Mouse (Mus musculus) embryo, embryonic 11 days (tissue): Measurements from ENCODE around the gene Spata33.
"Not testable (repeated sequence)": the region's sequence is repeated elsewhere in the genome, so short reads cannot be mapped to it uniquely, and the experiment has no call there.

ENCODE experiments used
- DNase-seq: peaks from one replicate; pipeline ENCODE4 v3.0.0-alpha.2; 2015

Gene Spata33

DNA sequence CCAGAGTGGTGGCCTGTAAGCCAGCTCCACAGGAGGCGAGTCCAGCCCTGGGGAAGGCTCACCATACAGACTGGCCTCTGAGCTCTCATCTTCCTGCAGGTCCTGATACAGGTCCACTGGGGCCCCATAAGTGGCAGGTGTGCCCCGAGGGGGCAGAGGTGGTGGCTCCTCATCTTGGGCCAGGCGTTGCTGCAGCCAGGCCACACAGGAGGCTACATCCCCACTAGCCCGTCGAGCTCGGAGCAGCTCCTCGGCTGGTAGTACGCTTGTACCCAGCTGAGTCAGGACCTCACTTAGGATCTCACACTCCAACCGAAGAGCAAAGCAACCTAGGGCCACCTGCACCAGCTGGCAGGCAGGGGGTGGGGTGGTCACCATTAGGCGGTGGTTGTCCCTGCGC lies 21.1 kb downstream of the Spata33 start:
- DNase-seq = no peak

DNA sequence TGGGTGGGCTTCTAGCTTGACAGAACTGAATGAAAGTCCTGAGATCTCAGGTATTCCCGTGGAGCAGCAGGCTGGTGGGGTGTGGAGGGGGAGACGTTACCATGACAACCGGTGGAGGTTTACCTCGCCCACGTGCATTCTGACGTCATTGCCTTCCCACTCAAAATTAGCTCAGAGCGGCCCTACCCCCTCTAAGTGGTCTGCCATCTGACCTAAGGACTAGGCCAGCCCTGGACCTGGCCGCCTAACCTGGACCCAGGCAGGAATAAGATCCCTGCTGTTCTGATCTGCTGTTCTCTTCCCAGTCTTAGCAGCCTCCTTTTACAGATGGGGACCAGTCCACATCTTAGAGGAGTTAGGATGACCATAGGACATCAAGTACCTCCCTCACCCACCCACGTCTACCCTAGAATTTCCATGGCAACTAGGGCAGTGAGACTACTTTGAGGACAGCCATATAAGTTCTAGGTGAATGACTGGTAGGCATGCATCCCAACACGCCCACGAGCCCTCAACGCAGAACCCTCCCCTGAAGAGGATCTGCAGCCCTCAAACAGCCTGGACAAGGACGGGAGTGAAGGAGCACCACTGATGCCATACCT lies 22.4 kb downstream of the Spata33 start:
- no peak for DNase-seq

DNA sequence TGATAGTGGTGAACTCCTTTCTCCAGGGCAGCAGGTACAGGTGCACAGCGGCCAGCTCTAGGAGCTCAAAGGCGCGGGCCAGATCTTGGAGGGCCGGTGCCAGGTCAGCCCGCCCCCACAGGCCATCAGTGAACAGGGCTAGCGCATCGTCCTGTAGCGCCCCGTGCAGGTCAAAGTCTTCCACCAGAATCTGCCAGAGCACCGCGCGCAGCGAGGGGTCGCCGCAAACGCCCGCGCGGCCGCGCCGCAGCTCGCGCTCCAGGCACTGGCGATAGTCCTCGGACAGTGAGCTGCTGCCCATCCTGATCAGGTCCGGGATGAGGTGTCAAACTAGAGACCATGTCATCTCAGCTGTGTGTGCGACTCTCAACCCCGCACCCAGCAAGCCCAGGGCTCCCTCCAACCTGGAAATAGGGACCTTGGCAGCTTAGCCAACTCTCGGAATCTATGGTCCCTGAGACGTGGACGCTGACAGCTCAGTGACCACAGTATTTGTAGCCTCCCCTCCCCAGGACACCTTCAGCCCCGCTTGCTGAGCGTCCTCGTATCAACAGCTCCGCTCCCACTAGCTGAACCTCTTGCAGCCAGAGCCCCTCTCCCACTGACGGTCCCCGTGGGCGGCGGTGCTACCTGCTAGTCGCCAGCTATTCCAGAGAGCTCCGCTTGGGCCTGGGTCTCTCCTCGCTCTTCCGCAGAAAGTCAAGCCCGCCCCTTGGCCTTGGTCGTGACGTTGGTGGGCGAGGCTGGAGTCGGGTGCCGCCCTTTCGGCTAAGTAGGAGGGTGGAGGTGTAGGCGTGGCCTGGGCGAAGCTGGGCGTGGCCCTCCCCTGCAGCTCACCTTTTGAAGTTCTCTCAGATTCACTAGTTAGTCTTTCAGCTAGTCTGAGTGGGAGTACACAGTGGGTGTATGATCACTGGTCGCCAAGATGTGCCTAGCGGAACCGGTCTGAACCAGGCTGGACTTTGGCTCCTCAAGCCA lies 23.2 kb downstream of the Spata33 start, which contains the start of gene Spata2l:
Gene Spata2l, minus strand, starts transcription at position 714 of the 978 bp plus-strand sequence.
- peak; percentile 93 for DNase-seq

DNA sequence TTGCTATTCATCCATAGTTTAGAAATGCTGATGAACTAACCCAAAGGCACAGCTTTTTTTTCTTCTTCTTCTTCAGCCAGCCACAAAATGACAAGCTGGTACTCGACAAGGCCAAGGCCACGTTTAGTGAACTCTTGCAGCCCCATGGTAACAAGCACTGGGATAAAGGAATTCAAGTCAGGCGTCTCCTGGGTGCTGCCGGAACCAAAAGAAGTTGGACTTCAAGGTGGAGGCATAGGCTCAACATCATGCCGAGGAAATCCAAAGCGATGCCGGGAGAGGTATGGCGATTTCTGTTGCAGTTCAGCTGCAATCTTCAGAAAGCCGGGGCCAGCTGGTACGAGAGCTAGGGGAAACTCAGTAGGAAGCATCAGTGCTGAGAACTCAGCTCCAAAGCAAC lies 26.8 kb downstream of the Spata33 start:
- DNase-seq = no peak

DNA sequence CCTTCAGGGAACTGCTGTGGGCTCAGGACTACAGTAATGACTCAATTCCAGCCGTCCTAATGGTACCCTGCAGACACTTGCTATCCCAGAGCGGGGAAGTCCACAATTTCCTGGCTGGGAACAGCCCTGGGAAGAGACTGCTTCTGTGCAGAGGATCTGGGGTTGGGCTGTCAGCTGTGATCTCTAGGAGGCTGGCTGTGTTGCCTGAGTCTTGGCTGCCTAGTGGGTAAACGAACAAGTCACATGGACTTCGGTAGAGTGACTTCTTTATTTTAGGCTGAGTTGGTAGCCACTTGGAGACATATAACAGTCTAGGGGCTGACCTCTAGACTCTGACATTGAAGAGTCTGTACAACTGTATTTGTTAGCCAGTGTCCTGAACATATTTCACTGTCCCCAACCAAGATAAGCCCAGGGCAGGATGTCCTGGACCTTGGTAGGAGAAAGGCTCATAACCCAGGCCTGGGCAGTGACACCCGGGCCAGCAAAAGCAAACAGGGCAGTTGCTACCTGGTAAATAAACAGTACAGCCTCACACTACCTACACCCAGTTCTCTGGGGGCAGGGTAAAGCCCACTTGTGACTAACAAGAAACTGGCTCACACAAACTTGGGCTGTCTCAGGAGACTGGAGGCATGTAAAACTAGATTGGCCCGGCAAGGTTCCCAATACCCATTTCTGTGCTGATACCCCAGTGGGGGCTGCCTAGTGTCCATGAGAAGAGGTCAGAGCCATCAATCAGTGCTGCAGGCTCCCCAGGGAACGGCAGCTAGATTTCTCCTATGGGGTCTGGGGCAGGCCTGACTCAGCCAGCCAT lies 29.7 kb downstream of the Spata33 start:
- DNase-seq = no peak

DNA sequence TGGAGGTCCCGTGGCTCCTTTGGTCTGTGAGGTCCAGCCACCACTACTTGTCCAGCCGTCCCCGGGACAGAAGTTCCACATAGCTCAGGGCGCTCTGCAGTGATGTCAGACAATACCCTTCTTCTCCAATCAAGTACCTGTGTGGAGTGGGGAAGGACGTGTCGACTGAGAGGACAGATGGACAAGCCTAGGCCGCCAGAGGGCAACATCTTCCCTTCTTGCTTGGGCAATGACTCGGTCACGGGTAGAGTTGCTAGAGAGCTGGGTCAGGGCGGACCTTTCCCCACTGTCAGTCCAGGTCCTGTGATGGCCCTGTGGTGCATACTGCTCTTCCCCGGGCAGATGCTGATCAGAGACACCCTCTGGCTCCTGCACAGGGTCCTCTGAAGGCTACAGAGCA lies 30.4 kb downstream of the Spata33 start:
- DNase-seq = no peak

DNA sequence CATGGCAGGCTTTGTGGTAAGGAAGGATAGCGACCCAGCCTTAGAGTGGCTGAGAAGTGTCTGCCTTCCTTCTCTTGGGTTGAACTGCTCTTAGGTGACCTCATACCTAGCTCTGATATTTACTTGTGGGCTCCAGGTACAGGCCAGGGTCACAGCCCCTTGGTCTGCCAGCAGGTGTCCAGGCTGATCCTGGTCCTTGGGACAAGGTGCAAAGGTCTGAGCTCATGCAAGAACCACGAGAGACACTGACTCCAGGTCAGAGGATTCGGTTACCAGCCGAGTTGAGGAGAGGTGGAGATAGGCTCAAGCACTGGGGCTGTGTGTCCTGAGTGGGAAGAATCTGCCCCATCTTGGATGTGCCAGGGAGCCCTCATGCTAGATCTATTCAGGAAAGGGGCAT lies 31.8 kb downstream of the Spata33 start:
- no peak for DNase-seq

DNA sequence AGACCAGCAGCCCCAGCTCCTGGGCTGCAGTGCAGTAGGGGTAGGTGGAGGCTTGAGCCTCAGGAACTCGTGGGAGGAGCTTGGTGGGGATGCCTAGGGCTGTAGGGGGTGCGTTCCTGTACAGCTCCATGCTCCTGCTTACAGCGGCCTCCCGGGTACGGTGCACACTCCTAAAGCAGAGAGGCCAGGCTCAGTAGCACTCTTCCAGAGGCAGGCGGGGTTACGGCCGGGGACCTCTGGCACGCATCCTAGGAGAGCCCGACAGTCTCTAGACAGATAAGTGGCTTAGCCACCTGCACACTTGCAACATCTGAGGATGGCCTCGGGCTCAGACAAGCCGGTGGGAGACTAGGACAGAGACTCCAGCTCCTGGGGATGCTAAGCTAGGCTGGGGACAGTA lies 32.9 kb downstream of the Spata33 start:
- DNase-seq = no peak

DNA sequence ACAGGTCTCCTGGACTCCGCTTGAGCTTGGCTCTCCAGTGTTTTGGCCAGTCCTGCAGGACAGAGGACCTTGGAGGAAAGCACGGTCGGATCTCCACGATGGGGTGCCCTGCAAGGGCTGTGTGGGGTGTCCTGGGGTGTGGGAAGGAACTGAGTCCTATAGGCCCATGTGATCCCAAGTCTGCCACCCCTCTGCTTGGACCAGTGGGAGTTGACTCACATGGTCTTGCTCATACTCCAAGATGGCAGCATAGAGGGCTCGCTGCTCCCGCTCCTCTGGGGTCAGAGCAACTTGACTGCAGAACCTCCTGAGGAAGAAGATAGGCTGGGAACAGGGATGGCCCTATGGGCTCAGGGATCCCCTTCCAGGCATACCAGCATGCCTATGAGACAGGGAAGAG lies 35.1 kb downstream of the Spata33 start:
- no peak for DNase-seq

DNA sequence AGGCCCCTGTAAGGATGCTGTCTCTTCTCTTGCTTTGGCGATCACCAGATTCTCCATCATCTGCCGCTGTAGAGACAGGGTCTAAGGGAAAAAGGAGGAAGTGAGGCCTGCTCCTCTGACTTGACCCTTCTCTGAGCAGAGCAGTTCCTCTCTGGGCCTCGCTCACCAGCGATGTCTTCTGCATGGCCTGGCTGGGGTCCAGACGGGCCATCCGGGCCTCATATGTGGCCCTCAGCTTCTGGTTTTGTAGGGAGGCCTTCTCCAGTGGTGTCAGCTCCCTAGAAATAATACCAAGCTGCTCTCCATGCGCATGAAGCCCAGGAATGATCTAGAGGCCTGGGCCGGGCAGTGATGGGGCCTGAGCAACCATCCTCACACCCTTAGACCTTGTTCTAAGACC lies 36.0 kb downstream of the Spata33 start:
- no peak for DNase-seq

DNA sequence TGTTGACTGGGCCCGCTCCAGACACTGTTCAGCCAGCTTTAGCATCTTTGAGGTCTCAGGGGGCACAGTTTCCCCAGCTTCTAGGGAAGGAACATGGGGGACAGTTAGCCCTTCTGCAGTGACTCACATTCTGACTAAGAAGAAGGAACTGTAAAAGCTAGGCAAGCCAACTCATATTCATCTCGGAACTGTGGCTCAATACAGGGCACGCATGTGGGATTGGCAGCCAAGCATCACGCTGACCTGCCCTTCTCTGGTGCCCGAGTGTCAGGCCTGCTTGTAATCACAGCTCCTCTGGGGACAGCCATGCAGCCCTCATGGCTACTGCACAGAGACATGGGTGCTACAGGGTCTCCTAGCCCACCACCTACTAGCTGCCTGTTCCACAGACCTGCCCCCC lies 38.3 kb downstream of the Spata33 start:
- no peak for DNase-seq

DNA sequence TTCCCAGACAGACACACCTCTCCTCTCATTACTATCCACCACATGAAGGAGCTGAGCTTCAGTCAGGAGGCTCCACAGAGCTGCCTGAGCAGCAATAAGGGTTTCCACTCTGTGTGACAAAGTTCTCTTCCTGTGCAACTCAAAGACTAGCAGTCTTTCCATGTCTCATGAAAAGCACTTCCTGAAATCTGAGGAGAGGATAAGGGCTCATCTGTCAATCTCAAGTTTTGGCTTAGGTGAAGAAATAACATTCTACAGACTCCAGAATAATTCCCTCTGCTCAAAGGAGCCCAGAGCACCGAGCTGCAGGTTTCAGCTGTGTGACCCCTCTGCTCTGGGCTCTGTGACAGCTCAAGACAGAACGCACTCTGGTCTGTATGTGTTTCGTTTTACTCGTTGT lies 40.3 kb downstream of the Spata33 start:
- no peak for DNase-seq

DNA sequence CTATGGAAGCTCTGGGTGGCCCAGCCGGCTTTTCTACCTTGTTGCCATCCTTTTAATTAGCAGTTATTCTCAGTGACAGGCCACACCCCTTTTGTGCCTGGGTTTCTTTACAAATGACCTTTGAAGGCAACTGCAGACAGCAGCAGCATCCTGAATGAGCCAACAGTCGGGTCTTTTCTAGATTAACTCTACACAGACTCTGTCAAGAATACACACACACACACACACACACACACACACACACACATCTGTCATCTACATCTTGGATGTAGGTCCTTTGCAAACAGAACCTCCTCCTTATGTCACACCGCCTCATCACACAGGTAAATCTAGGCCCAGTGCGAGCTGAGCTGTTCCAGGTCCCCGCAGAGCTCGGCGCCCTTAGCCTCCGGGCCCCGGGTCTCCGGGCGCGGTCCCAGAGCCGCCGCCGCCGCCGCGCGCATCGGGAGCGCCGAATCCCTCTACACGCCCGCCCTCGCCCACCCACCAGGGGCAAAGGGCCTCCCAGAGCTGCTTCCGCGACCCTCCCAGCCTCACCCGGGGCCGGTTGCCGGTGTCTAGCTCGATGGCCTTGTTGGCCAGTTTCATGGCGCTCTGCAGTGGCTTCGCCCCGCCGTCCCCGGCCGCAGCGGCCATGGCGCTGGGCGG lies 40.9 kb downstream of the Spata33 start:
- DNase-seq = peak; percentile 33

DNA sequence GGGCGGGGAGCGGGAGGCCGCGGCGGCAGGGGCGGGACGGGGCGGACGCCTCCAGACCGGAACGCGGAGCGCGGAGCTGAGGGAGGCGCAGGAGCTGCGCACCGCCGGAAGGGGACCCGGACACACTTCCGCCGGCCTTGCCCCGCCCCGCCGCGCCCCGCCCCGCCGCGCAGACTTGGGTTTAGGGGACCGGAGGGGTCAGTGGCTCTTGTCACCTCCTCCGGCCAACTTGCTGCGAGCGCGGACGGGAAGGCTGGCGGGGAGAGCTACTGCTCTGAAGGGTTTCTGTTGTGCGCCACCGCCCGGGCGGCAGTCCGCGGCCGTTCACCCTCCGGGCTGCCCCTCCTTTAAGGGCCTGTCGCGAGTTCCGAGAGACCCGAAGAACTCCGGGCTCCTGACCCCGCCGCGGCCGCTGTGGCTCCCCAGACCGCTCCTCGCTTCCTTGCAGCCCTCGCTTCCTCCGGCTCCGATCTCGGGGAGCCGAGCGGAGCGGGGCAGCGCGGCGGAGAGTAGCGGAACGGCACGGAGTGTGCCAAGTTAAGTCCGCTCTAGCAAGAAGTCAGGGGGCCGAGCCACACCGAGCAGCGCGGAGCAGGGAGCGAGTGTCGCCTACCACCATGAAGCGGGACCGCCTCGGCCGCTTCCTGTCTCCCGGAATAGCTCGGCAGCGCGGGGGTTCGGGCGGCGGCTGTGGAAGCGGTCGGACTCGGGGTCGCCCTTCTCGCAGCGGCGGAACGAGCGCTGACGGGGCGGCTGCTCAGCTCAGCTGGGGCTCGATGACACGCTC lies 41.7 kb downstream of the Spata33 start, which contains the start of the genes Zfp276 and Vps9d1:
Gene Zfp276, plus strand, starts transcription at position 97 of the 787 bp plus-strand sequence.
Gene Vps9d1, minus strand, starts transcription at position 250 of the 787 bp plus-strand sequence.
- DNase-seq = peak; percentile 92

DNA sequence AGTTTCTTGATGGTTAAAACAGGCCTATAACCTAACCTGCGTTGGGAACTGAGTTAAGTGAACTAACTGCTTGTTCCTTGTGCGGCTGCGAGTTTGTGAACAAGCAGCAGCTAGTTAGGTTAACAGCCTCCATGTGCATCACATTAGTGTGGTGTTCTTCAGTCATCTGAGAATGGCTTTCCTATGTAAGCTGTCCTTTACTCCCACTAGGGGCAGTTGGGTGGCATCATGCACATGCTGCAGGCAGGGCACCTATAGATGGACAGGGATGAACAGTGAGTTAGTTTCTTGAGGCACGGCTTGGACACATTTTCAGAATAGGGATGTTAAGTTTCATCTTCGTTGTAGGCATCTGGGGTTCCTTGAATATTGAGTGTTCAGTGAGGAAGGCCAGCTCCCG lies 42.5 kb downstream of the Spata33 start:
- no peak for DNase-seq

DNA sequence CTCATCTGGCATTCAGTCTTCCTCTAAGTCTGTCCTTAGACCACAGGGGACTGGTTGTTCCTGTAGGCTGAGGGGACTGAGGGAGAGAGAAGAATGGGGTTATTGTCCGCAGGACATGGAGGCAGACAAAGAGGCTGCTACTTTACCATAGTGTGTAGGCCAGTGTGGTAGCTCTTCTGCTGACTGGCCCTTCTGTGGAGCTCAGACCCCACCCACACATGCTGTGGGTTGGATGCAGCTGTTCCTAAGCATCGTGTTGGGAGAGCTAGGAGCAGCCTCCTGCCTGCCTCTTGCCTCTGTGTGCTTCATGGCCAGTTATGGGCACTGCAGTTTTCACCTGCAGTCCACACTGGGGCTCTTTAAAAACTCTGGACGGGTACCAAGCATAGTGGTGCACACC lies 44.5 kb downstream of the Spata33 start:
- DNase-seq = no peak

DNA sequence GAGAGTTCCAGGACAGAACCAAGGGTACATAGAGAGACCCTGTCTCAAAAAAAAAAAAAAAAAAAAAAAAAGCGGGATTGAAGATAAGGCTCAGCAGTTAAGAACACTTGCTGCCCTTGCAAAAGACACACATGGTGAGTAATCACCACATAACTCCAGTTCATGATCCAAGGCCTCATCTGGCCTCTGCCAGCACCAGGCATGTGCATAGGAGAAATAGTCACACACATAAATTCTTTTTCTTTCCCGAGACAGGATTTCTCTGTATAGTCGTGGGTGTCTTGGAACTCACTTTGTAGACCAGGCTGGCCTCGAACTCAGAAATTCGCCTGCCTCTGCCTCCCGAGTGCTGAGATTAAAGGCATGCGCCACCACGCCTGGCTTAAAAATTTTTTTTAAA lies 45.0 kb downstream of the Spata33 start:
- DNase-seq = not testable (repeated sequence)

DNA sequence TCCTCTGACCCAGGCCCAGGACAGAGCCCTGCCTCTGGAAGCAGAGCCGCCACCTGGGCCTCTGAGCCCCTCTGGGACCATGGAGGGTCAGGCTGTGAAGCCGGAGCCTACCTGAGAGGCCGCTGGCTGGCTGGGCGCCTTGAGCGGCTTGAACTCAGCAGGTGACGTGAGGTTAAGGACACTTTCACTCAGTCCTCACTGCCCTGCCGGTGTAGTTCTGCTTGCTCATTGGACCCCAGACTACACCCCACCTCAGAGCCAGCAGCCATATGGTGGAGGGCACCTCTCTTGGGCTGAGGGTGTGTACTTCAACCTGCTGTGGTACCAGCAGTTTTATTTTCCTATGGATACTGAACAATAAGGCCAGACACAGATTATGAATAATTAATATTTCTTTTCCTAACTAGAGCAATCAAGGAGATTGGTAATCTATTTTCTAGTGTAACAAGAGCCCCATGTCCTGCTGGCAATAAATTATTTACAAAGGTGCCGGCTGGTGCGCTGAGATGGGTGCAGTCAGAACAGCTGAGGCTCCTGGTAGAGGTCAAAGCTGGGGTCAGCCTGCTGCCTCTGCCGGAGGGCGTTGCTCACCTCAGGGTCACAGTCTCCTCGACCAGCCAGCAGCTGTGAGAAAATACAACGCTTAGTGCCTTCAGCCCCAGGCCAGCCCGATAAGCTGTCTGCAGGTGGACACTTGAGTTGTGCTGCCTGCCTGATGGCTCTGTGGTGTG lies 55.5 kb downstream of the Spata33 start:
- DNase-seq = peak; percentile 43

DNA sequence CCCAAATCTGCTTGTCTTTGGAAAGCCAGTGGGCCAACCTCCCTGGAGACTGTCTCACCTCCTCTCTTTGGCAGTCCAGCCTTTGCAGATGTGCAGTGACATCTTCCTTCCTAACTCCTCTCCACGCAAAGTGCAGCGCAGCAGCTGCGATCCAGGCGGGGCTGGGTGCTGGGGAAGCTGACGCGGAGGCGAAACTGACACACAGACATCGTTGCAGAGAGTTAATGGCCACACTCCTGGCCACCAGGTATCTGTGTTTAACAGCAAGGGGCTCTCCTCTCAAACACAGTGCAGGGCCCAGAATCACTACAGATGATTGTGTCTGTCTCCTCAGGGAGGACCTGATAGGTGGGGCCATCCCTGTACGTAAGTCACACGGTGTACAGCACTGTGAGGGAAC lies 58.5 kb downstream of the Spata33 start:
- no peak for DNase-seq
